Mouse (Mus musculus) lung, adult 2 months (tissue): ENCODE results near the gene Ascc1.
A peak's percentile ranks its signal among the peaks of the same experiment; 100 is the strongest.

Source experiments
- CTCF ChIP-seq: fragments of 200-500 bp; IDR thresholded peaks from 2 replicates; pipeline ENCODE4 v1.5.1; 2011; ENCODE audit warnings: mild to moderate bottlenecking, low read length, control low read depth; ENCODE audit not compliant: insufficient read depth
- POLR2A ChIP-seq: fragments of 200-500 bp; IDR thresholded peaks from 2 replicates; pipeline ENCODE4 v1.6.1; 2011; ENCODE audit warnings: low read depth, mild to moderate bottlenecking, control low read depth, low read length, borderline replicate concordance; ENCODE audit errors: extremely low read depth

DNA sequence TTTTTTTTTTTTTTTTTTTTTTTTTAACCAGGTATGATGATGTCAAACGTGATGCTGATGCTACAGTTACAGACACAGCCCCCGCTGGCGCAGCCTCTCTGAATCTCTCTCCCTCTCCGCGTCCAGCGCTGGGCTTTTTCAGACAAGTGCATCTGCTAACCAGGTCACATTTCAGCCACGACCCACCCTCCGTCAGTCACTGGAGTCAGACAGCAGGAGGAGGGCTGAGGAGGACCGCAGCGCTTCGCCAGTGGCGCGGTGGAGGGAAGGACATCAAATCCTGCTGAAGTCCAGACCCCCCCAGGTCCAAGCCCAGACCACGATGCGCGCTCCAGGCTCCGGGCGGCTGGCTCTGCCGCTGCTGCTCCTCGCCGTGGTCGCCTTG, 103.5 kb downstream of the Ascc1 start, which contains the start of gene Spock2:
- TF ChIP-seq CTCF = no peak
- TF ChIP-seq POLR2A = peak; percentile 43; the same call in 1 of the 2 replicates
